ENCODE assay signal across 9 mouse cellular contexts in the genomic region with DNA sequence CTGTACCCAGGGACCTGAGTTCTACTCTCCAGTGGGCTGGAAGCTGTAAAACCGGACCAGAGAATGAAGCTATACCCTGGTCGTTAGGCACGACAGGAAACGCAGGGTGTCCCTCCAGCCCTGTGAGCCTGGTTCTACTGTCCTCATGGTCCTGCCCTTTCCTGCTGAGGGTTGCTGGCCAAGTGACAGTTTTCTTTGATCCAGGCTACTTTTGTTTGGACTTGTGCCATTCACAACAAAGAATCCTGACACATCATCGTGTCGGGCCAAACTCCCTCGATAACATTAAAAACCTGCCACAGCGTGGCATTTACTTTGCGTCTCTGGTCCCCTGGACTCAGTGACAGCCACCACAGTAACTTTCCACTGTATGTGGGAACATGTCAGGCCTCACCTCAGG.
DNase-seq lines count a peak whose midpoint lies in the region; ATAC-seq and TF ChIP-seq lines count a peak whose summit lies in the region.
"Had no signal": no experiment of that assay in that cellular context is flagged by ENCODE, and none has a peak within 500 bp of the region (broad histone marks: within the 10 kb centered on the region; RNA-seq: fewer than 3 reads in every experiment).

No protein-coding gene starts in this region.

- peak; percentile 68 for DNase-seq in 3134 (ENCODE audit: extremely low read depth, insufficient read length, low spot score)
- peak; percentile 83 for DNase-seq in adrenal gland, postnatal 14 days
- DNase-seq in heart, postnatal 0 days (ENCODE audit: low spot score) = peak; percentile 52
- DNase-seq in right cerebral cortex, adult 2 months (ENCODE audit: low spot score in 2 of 2) = no peak
- no peak for DNase-seq in thymus, postnatal 14 days
- DNase-seq in urinary bladder, postnatal 4 days (ENCODE audit: low spot score in 2 of 2) = no peak
- DNase-seq in yolk sac, embryonic 10.5 days (ENCODE audit: low spot score) = no peak
- DNase-seq: thymus, adult 18-20 months had no signal

- TF ChIP-seq EP300 in heart, postnatal 0 days (IDR thresholded peaks at IDR 0.05; ENCODE audit: low read depth) = peak; percentile 22; the same call in 1 of the 2 replicates

- no peak for TF ChIP-seq CTCF in heart, postnatal 0 days (IDR thresholded peaks at IDR 0.05; ENCODE audit: low read depth)

- H3K4me3 ChIP-seq in heart, postnatal 0 days (ENCODE audit: low read depth, low read length) = no peak overlapping the region
- H3K4me3 ChIP-seq in limb, embryonic 15.5 days = no peak overlapping the region

- H3K27me3 ChIP-seq in heart, postnatal 0 days (ENCODE audit: control insufficient read depth, insufficient read depth, low read length) = no peaks in the 10 kb centered on the region
- H3K27me3 ChIP-seq in limb, embryonic 15.5 days = no peaks in the 10 kb centered on the region

- H3K4me2 ChIP-seq in heart, postnatal 0 days (ENCODE audit: low read depth, low read length) = no peak overlapping the region
- H3K4me2 ChIP-seq in limb, embryonic 15.5 days = no peak overlapping the region

- H3K9ac ChIP-seq in heart, postnatal 0 days (replicated peaks; ENCODE audit: low read depth, low read length) = no peak overlapping the region
- no peak overlapping the region for H3K9ac ChIP-seq in limb, embryonic 15.5 days

- no peaks in the 10 kb centered on the region for H3K36me3 ChIP-seq in heart, postnatal 0 days (replicated peaks; ENCODE audit: control insufficient read depth, insufficient read depth, low read length)
- H3K36me3 ChIP-seq in limb, embryonic 15.5 days = no peaks in the 10 kb centered on the region

- 23% methylated on average over 9 of the region's 9 CpGs for WGBS in heart, postnatal 0 days
- 42% methylated on average over 9 of the region's 9 CpGs for WGBS in limb, embryonic 15.5 days

- H3K9me3 ChIP-seq in heart, postnatal 0 days (replicated peaks; ENCODE audit: control insufficient read depth, low read length) = no peaks in the 10 kb centered on the region
- H3K9me3 ChIP-seq in limb, embryonic 15.5 days = no peaks in the 10 kb centered on the region

- peak; percentile 43 for ATAC-seq in heart, postnatal 0 days (ENCODE audit: insufficient read depth, low read depth)
- no peak for ATAC-seq in limb, embryonic 15.5 days (ENCODE audit: insufficient number of reproducible peaks, low FRiP score, low TSS enrichment, low read depth)

- H3K4me1 ChIP-seq in heart, postnatal 0 days (ENCODE audit: control insufficient read depth, insufficient read depth) = peaks cover 39% of the 10 kb centered on the region
- peaks cover 51% of the 10 kb centered on the region for H3K4me1 ChIP-seq in limb, embryonic 15.5 days

- peak overlapping the region; percentile 54 for H3K27ac ChIP-seq in heart, postnatal 0 days (ENCODE audit: low read depth)
- peak overlapping the region; percentile 64; the same call in 1 of the 2 replicates for H3K27ac ChIP-seq in limb, embryonic 15.5 days

Comparison
In these comparisons a context has a peak if more than half of its experiments do, and no peak if none do; other contexts are left out.
1. DNase-seq: peak in 3134 (single experiment), adrenal gland, postnatal 14 days (single experiment) and heart, postnatal 0 days (single experiment); none in right cerebral cortex, adult 2 months (0 of 2), thymus, postnatal 14 days (single experiment), urinary bladder, postnatal 4 days (0 of 2) and yolk sac, embryonic 10.5 days (single experiment).